Mouse (Mus musculus) lung, adult 2 months (tissue): Measurements from ENCODE around the gene Cldn6.

Experiments
- CTCF ChIP-seq: fragments of 200-500 bp; IDR thresholded peaks from 2 replicates; pipeline ENCODE4 v1.5.1; 2011; ENCODE audit warnings: mild to moderate bottlenecking, low read length, control low read depth; ENCODE audit not compliant: insufficient read depth
- POLR2A ChIP-seq: fragments of 200-500 bp; IDR thresholded peaks from 2 replicates; pipeline ENCODE4 v1.6.1; 2011; ENCODE audit warnings: low read depth, mild to moderate bottlenecking, control low read depth, low read length, borderline replicate concordance; ENCODE audit errors: extremely low read depth

GRCm38 (mm10) chr17:23717003-23717402 lies 38.0 kb downstream of the Cldn6 start:
- TF ChIP-seq POLR2A: no peak
- TF ChIP-seq CTCF: no peak
